Mouse (Mus musculus) A20 (cell line): ENCODE measurements around the gene Klf4.

Experiments
- DNase-seq: peaks from one replicate; pipeline ENCODE4 v3.0.0-alpha.2; 2011; ENCODE audit warnings: low read depth, low spot score

The Klf4 gene

DNA sequence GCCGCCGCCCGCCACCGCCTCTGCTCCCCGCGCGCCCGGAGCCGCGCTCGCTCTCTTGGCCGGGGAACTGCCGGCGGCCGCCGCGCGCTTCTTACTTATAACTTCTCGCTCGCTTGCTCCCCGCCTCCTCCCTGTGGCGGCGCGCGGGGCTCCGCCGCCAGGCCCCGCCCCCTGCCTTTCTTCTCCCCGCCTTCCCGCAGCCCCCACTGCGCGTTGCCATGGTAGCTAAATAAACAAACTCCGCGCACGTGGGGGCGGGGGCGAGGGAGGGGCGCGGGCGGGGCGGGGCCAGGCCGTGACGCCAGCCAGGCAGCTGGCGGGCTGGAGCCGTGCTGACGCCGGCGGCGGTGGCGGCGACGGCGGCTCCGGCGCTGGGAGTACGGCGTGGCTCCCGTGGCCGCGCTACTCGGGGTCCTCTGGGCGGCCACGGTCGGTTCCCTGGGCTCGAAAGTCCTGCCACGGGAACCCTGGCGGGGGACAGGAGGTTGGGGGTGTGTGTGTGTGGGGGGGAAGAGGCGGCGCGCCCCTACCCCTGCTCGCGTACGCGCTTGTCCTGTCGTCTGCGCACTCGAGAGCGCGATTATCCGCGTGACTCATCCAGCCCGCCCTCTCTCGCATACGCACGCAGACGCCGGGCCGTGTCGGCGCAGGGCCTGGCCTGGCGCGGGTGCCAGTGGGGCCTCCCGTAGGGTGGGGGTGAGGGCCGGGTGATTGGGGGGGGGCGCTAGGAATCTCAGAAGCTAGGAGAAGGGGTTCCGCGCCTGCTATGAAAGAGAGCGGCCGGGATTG, at the start of gene Klf4:
Gene Klf4, minus strand, starts transcription at position 60 of the 789 bp plus-strand sequence.
- peak; percentile 92 for DNase-seq

DNA sequence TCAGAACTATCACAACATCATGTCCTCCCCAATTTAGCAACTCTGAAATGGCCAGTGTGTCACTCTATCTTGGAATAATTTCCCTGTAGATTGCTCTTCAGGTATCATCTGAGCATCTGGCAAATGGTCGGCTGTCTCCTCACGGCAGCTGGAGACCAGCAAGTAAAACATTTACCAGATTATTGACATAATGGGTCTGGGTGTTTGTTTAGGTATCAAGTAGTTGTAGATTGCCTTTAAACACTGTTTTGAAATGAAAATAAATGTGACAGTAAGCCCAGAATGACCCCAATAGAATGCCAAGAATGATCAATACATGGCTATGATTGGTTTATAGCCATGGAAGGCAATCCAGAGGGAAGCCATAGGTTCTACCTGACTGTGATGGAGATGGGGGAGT, 39.2 kb upstream of the Klf4 start:
- no peak for DNase-seq

DNA sequence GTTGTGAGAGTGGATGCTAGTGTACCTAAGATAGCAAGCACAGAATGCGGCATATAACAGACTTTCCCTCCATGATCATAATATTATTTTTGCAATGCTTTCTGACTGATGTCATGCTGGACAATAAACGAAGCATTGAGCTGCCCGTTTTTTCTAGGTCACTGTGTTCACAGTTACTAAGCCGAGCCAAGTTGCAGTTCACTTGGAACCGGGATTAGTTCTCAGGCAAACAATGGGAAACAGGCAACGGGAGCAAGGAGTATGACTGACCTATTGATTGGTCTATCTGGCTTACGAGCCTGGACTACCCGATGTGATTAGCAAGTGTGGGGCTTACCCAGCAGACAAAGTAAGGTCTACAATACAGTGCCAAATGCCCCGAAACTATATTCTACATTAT, 35.7 kb upstream of the Klf4 start:
- no peak for DNase-seq

GRCm38 (mm10) chr4:55567575-55567974, 35.3 kb upstream of the Klf4 start:
- DNase-seq, result no peak

DNA sequence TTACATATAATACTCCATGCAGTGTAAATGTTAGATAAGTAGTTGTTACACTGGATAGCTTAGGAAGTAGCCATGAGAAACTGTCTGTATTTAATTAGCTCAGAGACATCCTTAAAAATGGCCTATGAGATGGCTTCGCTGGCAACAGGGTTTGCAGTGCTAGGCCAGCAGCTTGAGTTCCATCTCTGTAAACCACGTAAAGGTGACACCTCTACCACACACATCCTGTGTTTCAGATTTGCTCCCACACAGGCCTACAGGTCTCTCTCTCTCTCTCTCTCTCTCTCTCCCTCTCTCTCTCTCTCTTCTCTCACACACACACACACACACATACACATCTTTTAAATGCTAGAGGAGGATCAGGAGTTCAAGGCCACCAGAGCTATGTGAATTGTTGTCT, 32.1 kb upstream of the Klf4 start:
- no peak for DNase-seq

GRCm38 (mm10) chr4:55563050-55563449, 30.8 kb upstream of the Klf4 start:
- no peak for DNase-seq

DNA sequence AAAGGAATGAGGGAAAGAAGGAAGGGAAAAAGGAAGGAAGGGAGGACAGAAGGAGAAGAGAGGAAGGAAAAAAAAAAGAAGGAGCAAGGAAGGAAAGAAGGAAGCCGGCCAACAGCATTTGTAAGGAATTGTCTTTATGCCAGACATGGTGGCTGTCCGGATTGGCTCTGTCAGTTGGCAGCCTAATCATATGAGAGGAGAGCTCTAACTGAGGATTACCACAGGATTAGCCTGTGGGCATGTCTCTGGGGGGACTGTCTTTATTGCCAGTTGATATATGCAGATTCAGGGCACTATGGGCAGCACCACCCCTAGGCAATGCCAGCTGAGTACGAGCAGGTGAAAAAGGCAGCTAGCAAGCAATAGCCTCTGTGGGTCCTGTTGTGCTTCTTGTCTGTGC, 29.8 kb upstream of the Klf4 start:
- no peak for DNase-seq

- DNase-seq, result no peak
Observed at GRCm38 (mm10) chr4:55546869-55547268, 14.6 kb upstream of the Klf4 start.

- DNase-seq, result no peak
Observed at GRCm38 (mm10) chr4:55542753-55543152, 10.5 kb upstream of the Klf4 start.

DNA sequence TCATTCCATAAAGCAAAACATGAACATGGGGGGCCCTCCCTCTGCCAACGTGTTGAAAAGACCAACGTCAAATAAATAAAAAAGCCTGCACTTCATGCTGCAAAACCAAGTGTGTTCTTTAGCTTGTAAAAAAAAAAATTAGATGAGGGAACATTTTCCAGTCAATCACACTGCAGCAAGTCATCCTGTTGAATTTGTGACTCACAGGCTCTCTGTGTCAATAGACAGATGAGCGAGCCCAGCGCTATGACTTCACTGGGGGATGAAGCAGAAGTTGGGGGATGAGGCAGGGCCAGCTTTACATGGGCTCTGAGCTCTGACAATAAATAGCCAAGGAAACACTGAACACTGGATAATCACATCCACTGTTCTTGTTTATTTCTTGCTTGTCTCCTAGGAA, 9.4 kb upstream of the Klf4 start:
- DNase-seq, result no peak

DNA sequence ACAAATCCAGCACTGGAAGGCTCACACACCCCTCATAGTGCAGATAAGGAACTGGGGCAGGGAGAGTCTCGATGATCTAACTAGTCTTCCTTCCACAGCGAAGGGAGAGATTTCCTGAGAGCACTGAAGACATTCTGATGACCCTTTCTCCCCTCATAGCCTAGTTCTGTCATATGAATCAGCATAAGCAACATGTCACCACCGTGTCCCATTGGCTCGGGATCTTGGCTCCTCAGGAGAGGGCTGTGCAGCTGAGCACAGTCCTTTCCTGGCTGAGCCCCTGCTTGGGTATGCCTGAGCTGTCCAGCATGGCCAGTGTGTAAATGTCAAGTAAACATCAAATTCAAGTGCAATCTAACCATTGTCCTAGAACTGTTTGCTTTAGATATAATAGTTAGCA, 9.0 kb upstream of the Klf4 start:
- no peak for DNase-seq

- no peak for DNase-seq
Observed at GRCm38 (mm10) chr4:55535012-55535411, 2.7 kb upstream of the Klf4 start.

- DNase-seq, result no peak
Observed at GRCm38 (mm10) chr4:55534510-55534909, 2.2 kb upstream of the Klf4 start.

- no peak for DNase-seq
Observed at GRCm38 (mm10) chr4:55533803-55534254, 1.6 kb upstream of the Klf4 start.

DNA sequence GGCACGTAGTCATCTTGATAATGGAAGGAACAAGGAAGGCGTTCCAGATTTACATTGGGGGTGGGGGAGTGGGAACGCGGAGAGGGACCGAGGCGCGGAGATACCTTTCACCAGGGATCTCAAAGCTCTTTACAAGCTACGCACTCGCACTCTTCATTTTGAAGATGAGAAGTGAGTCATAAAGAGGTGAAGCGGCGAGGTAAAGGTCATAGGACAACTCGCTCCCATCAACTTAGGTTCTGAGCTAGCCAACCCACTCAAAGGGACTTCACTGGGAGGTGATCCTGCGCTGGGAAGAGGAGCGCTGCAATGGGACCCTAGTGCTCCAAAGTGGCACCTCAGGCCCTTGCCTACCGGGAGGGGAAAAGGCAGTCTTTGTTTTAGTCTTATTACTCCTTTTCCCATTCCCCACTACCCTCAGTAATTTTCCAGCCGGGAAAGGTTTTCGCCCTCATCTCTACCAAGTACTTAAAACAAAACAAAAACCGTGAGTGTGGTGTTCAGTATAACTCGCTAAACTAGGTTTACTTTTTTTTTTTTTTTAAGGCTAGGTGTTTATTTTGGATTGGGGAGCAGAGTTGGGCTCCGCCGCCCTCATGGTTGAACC, 1.0 kb upstream of the Klf4 start:
- no peak for DNase-seq

GRCm38 (mm10) chr4:55531856-55532406, 335 bp downstream of the Klf4 start:
- no peak for DNase-seq

GRCm38 (mm10) chr4:55531096-55531855, 990 bp downstream of the Klf4 start:
- DNase-seq, result no peak

DNA sequence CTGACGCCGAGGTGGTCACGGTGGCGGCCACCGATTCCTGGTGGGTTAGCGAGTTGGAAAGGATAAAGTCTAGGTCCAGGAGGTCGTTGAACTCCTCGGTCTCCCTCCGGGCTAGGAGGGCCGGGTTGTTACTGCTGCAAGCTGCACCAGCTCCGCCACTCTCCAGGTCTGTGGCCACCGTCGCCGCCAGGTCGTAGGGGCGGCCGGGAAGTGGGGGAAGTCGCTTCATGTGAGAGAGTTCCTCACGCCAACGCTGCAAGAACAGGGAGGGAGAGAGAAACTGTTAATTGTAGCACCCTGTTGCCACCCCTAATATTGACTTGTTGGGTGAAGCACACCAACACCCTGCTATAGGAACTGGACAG, 1.6 kb downstream of the Klf4 start:
- DNase-seq, result no peak

DNA sequence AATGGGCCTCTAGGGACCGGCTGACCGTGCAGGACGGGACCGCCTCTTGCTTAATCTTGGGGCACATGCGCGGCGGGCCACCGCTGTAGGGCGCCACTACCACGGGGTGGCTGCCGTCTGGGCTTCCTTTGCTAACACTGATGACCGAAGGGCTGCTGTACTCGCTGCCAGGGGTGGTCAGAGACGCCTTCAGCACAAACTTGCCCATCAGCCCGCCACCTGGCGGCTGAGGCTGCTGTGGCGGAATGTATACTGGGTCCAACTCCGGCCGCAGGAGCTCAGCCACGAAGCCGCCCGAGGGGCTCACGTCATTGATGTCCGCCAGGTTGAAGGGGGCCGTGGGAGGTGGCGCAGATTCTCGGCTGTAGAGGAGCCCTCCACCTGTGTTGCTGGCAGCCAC, 2.0 kb downstream of the Klf4 start:
- DNase-seq, result no peak

DNA sequence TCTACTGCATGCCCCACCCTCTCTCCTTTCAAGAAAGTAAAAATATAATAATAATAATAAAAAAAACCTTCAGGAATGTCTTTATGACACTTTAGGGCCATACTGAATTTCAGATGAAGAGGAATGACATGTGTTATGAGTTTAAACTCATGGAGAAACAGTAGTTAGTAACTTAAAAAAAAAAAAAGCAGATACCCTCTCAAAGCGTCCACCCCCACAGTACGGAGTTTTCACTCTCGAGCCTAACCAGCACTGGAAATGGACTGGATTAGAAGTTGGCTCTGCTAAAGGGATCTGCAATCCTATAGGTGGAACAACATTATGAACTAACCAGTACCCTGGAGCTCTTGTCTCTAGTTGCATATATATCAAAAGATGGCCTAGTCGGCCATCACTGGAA, 3.9 kb downstream of the Klf4 start:
- no peak for DNase-seq

GRCm38 (mm10) chr4:55527931-55528330, 4.3 kb downstream of the Klf4 start:
- no peak for DNase-seq
